Mouse (Mus musculus): ENCODE data around the gene Ssxb9.

DNA sequence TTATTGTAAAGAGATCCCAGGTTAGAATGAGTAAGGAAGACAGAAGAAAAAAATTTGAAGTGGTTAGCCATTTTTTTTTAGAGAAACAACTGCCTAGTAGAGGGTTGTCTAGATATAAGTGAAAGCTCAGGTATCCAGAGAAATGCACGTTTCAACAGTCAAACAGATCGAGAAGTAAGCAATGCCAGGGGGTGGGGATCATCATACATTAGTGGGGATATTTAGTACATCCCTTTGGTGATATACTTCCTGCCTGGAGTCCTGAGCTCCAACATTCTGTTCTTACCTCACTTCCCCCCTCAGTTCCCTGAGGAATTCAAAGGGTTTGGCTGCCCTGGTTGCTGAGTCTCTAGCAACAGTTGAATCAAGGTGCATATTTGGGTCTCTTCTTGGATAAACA, 39.7 kb upstream of the Ssxb9 start, which contains the start of gene Ssxb10:
- TF ChIP-seq TBP (conservative IDR thresholded peaks at IDR 0.05; ENCODE audit: low read depth, low read length): no peak
- TF ChIP-seq CTCF (conservative IDR thresholded peaks at IDR 0.05 in 1 of 2, IDR thresholded peaks at IDR 0.05 in 1 of 2; ENCODE audit: low read depth in 2 of 2, low read length in 2 of 2): no peak
- TF ChIP-seq POLR2A (IDR thresholded peaks at IDR 0.05; ENCODE audit: low read depth, low read length): no peak
- no peak for TF ChIP-seq MAX (IDR thresholded peaks at IDR 0.05; ENCODE audit: low read length)

Data from CH12.LX (cell line).